Mouse (Mus musculus) adrenal gland, adult 18-20 months (tissue): Measurements from ENCODE around the gene Zfp672. TPM values are rescaled to one million over a fixed set of nuclear protein-coding genes. Genes with fewer than 3 reads are reported as not detected.
A peak's percentile ranks its signal among the peaks of the same experiment; 100 is the strongest.
"Not testable (repeated sequence)": the region's sequence is repeated elsewhere in the genome, so short reads cannot be mapped to it uniquely, and the experiment has no call there.

ENCODE experiments used
- DNase-seq, 2 experiments: peaks; one replicate each; pipeline ENCODE4 v3.0.0; 2021 to 2022; ENCODE audit warnings: low spot score in 2 of 2
- total RNA-seq, 2 experiments: library from RNA; stranded (reverse); gene quantifications; 1 replicate in 1 of 2; 2 replicates in 1 of 2; pipeline ENCODE4 v1.2.3; 2021

Zfp672 gene
- total RNA-seq, 2 experiments from 2014 or later = 48.7 to 58.7 TPM

- no peak for DNase-seq
Measured at GRCm38 (mm10) chr11:58329906-58330275, 248 bp downstream of the Zfp672 start.

- DNase-seq = no peak
Measured at GRCm38 (mm10) chr11:58326781-58327180, 3.4 kb downstream of the Zfp672 start.

DNA sequence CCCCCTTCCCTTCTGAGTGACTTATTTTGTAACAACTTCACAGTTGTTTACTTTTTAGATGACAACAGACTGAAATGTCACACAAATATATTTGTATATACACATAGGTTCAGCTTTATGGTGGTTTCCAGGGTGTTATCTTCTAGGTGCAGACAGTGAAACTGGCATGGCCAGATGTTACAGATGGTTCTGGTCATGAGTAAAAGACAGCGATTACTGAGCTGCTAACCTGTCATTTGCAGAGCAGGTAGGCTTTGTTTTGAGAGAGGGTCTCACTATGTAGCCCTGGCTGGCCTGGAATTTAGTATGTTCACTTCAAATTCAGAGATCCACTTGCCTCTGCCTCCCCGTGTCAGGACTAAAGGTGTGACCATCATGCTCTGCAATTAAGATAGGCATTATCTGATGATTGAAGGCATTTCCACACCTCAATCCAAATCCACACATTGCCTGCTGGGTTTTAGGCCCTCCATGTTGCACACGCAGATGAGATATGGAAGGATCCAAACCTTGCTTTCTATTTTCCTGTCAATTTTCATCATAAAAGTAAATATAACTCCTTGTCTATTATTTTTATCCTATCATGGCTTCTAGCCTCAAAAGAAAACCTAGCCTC lies 5.4 kb downstream of the Zfp672 start:
- DNase-seq = no peak

- no peak for DNase-seq
Measured at GRCm38 (mm10) chr11:58323570-58324340, 6.4 kb downstream of the Zfp672 start.

GRCm38 (mm10) chr11:58322824-58323569 lies 7.1 kb downstream of the Zfp672 start:
- peak; percentile 94 to 95 for DNase-seq

DNA sequence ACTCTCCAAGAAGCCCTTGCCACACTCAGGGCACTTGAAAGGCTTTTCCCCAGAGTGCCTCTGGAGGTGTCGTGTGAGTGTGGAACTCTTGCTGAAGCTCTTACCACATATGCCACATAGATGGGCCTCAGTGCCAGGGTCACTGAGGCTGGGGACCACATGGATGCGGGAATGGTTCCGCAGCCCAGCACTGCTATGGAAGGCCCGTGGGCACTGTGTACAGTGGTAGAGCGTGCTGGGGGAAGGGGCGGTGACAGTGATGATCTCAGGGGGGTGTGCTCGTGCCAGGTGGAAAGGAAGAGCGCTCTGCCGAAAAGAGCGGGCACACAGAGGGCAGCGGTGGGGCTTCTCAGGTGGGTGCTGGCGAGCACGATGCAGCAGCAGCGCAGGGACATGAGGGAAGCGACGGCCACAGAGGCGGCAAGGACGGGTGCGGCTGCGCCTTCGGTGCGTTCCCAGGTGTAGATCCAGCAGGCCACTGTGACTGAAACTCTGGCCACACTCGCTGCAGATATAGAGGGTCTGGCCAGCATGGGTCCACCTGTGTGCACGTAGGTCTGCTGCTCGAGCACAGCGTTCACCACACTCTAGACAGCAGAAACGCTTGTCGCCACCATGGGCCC lies 13.3 kb downstream of the Zfp672 start:
- DNase-seq = no peak

- no peak for DNase-seq
Measured at GRCm38 (mm10) chr11:58316344-58316743, 13.8 kb downstream of the Zfp672 start.

- DNase-seq = no peak
Measured at GRCm38 (mm10) chr11:58315536-58316168, 14.5 kb downstream of the Zfp672 start.

DNA sequence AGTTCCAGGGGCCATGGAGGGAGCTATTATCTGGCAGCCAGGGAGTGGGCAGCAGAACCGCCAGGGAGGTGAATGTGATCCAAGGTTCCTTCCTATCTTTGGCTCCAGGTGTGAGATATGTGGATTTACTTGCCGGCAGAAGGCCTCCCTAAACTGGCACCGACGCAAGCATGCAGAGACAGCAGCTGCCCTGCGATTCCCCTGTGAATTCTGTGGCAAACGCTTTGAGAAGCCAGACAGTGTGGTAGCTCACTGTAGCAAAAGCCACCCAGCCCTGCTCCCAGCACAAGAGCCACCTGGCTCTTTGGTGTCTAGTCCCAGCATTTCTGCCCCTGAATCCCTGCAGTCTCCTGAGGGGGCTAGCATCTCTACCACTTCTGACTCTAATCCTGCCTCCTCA lies 16.1 kb downstream of the Zfp672 start:
- no peak for DNase-seq

DNA sequence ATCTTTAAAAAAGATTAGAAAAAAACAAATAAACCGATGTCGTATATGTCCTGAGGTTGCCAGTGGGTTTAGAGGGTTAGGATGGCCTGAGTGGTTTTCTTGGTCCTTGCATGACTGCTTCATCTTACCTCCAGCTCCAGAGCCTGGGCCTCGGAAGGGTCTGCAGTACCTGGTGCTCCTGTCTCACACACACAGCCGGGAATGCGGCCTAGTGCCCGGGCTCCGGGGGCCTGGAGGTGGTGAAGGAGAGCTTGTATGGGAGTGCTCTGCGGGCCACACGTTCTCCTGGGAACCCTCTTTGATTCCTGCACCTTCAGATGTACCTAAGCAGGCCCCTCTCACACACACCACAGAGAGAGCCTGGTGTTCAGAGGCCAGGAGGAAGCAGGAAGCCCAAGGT lies 21.5 kb downstream of the Zfp672 start:
- DNase-seq = no peak

DNA sequence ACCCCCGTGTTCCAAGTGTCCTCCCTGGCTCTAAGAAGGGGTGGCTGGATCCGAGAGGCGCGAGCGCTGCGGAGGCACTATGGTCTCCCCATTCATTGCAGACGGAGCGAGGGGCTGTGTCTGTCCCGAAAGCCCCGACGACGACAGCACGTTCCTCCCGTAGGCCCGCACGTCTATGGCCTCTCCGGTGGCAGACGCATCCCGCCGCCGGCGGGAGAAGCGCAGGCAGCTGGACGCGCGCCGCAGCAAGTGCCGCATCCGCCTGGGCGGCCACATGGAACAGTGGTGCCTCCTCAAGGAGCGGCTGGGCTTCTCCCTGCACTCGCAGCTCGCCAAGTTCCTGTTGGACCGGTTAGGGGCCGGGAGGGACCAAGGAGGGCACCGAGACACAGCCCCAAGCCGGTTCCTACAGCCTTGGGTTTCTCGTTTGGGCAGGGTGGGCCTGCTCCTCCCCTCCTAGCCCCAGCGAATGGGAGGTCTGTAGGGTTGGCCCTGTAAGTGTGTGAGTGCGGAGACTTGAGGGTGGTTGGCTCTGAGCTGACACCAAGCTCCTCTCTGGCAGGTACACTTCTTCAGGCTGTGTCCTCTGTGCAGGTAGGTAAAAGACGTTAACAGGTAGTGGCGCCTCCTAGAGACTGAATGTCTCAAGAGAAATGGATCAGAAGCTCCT lies 22.6 kb downstream of the Zfp672 start:
- peak; percentile 51 to 60 for DNase-seq

- peak; percentile 87 for DNase-seq
Measured at GRCm38 (mm10) chr11:58306860-58307308, 23.3 kb downstream of the Zfp672 start, which contains the start of gene Zfp692. Gene Zfp692, plus strand, starts transcription at chr11:58307069.

GRCm38 (mm10) chr11:58305299-58305698 lies 24.8 kb downstream of the Zfp672 start:
- not testable (repeated sequence) for DNase-seq

DNA sequence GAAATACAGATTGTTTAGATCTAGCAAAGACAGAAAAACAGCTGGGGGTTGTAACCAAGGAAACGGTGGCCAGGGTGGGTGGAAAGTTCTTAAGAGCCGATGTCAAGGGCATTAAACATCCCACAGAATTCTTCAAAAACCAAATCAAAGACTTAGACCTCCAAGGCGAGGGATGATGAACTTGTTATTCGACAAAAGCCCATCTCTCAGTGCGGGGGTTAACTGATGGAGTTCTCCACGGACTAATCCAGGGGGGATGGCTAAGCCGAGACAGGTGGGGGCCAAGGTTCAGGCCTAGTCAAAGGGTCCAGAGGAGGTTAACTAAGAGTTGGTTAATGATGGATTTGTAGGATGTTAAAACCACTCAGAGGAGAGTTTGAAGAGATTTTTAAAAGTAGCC lies 26.5 kb downstream of the Zfp672 start:
- no peak for DNase-seq

DNA sequence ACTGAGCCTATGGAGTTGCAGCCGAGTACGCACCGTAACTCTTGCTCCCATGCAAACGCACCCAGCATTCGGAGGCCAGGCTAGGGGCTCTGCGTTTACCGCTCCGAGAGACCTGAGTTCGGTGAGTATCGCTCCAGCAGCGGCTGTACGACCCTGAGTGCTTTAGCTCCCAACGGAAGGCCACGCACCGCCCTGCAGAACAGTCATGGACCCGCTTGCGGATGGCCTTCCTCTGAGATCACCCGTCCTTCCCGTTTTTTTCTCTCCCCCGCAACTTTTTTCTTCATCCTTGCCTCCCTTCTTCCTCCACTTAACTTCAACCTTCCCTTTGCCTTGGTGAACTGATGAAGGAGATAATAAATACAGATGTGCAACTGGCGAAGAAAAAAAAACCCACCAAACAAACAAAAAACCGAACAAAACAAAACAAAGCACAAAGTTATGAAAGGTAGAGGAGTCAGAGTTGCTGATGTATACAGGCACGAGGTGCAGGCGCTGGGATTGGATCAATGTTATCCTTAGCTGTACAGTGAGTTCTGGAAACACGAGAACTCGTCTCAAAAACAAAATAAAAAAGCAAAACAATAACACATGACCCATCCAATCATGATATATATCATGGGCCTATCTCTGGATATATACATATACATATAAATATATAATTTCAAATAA lies 27.2 kb downstream of the Zfp672 start:
- DNase-seq = no peak

GRCm38 (mm10) chr11:58301837-58302754 lies 28.0 kb downstream of the Zfp672 start:
- peak; percentile 99 to 100 for DNase-seq

DNA sequence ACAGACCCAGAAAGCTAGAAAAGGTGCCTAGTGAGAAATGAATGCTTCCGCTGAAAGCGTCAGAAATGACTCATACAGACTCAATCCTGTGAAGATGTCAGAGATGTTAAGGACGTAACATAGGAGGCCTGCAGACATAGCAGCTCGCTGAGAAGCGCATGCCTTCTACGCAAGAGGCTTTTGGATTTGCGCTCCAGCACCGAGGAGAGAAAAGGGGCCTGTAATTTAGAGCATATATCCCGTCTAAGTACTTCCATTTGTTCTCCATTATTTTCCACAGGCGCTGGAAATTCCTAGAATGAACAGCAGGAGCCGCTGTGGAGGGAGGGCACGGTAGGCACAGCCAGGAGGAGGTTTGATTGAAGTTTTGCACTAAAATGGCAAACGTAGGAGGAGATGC lies 29.1 kb downstream of the Zfp672 start:
- DNase-seq = peak; percentile 66 to 76

- DNase-seq = no peak
Measured at GRCm38 (mm10) chr11:58297396-58297795, 32.7 kb downstream of the Zfp672 start.

GRCm38 (mm10) chr11:58292791-58293190 lies 37.3 kb downstream of the Zfp672 start:
- DNase-seq = no peak
